ENCODE assay signal across 9 mouse cellular contexts in the genomic region with DNA sequence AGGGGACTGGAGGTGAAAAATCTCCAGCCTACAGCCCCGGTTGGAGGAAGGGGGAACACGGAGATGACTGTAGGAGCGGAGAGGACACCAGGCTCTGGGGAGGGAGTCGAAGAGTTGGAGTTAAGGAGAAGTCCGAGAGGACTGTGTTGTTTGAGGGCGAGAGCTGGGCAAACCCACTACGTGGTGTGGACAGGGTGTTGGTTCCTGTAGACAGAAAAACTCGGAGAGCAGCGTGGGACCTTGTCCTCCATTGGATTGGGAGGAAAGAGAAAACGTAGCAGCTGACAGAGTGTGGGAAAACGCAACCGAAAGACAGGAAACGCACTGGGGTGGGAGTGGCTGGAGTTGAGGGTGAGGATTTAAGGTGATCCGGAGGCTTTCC. TPM values are rescaled to one million over a fixed set of nuclear protein-coding genes. Genes with fewer than 3 reads are reported as not detected.
A peak's percentile ranks its signal among the peaks of the same experiment; 100 is the strongest.
DNase-seq lines count a peak whose midpoint lies in the region; ATAC-seq lines count a peak whose summit lies in the region.
"Had no signal": no experiment of that assay in that cellular context is flagged by ENCODE, and none has a peak within 500 bp of the region (broad histone marks: within the 10 kb centered on the region; RNA-seq: fewer than 3 reads in every experiment).

No protein-coding gene starts in this region.

- peak overlapping the region; percentile 87 for H3K4me3 ChIP-seq in hindbrain, embryonic 11.5 days (ENCODE audit: low read depth, low read length)
- peak overlapping the region; percentile 70 for H3K4me3 ChIP-seq in midbrain, embryonic 15.5 days

- H3K4me1 ChIP-seq in hindbrain, embryonic 11.5 days (replicated peaks; ENCODE audit: control insufficient read depth, insufficient read depth, low read length), result peaks cover 6% of the 10 kb centered on the region
- H3K4me1 ChIP-seq in midbrain, embryonic 15.5 days, result peaks cover 27% of the 10 kb centered on the region

- no peaks in the 10 kb centered on the region for H3K27me3 ChIP-seq in hindbrain, embryonic 11.5 days (ENCODE audit: control insufficient read depth, insufficient read depth, low read length)
- no peaks in the 10 kb centered on the region for H3K27me3 ChIP-seq in midbrain, embryonic 15.5 days (replicated peaks)

- peak; percentile 10; the same call in 1 of the 2 replicates for ATAC-seq in erythroid progenitor cell, adult 5-6 weeks (replicated peaks; ENCODE audit: low FRiP score, poor library complexity, severe bottlenecking)
- ATAC-seq in hindbrain, embryonic 11.5 days (ENCODE audit: low FRiP score), result no peak
- no peak for ATAC-seq in midbrain, embryonic 15.5 days (replicated peaks)

- peak overlapping the region; percentile 96 for H3K4me2 ChIP-seq in hindbrain, embryonic 11.5 days (replicated peaks; ENCODE audit: low read depth, low read length)
- peak overlapping the region; percentile 93 for H3K4me2 ChIP-seq in midbrain, embryonic 15.5 days

- peak overlapping the region; percentile 87 for H3K9ac ChIP-seq in hindbrain, embryonic 11.5 days (ENCODE audit: low read depth, low read length)
- H3K9ac ChIP-seq in midbrain, embryonic 15.5 days, result peak overlapping the region; percentile 82

- DNase-seq in CD4-positive helper T cell, adult 2 months (ENCODE audit: low read depth, low spot score), result peak; percentile 80
- DNase-seq in Muller cell, postnatal 12 days (ENCODE audit: inconsistent ontology term), result peak; percentile 69
- no peak for DNase-seq in hindbrain, embryonic 11.5 days (ENCODE audit: low spot score)
- peak; percentile 42 for DNase-seq in liver
- no peak for DNase-seq in gastrocnemius, adult 18-20 months (ENCODE audit: low spot score)
- no peak for DNase-seq in gastrocnemius, postnatal 4 days (ENCODE audit: low spot score in 2 of 2)

- no peaks in the 10 kb centered on the region for H3K9me3 ChIP-seq in hindbrain, embryonic 11.5 days (ENCODE audit: control insufficient read depth, low read length)
- no peaks in the 10 kb centered on the region for H3K9me3 ChIP-seq in midbrain, embryonic 15.5 days

- peaks cover 17% of the 10 kb centered on the region for H3K36me3 ChIP-seq in hindbrain, embryonic 11.5 days (ENCODE audit: control insufficient read depth, insufficient read depth, low read length)
- H3K36me3 ChIP-seq in midbrain, embryonic 15.5 days (replicated peaks), result peaks cover 18% of the 10 kb centered on the region

- under 1% methylated on average over 14 of the region's 14 CpGs for WGBS in hindbrain, embryonic 11.5 days
- WGBS in midbrain, embryonic 15.5 days, result under 1% methylated on average over 14 of the region's 14 CpGs

- H3K27ac ChIP-seq in hindbrain, embryonic 11.5 days (ENCODE audit: low read depth, low read length), result peak overlapping the region; percentile 70; the same call in 1 of the 2 replicates
- H3K27ac ChIP-seq in midbrain, embryonic 15.5 days, result peak overlapping the region; percentile 86

RNA-seq across cellular contexts. Expression of gene Daxx, which starts 0.6 kb away (rescaled TPM):
- 18.0 and 23.9 TPM in 2 replicates for total RNA-seq in erythroid progenitor cell, adult 5-6 weeks (2015; ENCODE audit: low replicate concordance)
- total RNA-seq in erythroid progenitor cell, adult 5-6 weeks (2017; ENCODE audit: low replicate concordance), result 23.4 and 29.3 TPM in 2 replicates
- polyA plus RNA-seq in hindbrain, embryonic 11.5 days (2014; fragmentation: Nextera tagmentation; extraction: Ambion mirVana), result 47.0 and 60.0 TPM in 2 replicates
- polyA plus RNA-seq in midbrain, embryonic 15.5 days (2015; fragmentation: Nextera tagmentation; extraction: Ambion mirVana), result 59.4 and 61.1 TPM in 2 replicates
- 10 to 100 TPM; 12.0 to 13.7 TPM for total RNA-seq in gastrocnemius, adult 18-20 months (2021)
- 10 to 100 TPM; 21.9 to 24.9 TPM for total RNA-seq in gastrocnemius, postnatal 4 days (2021)

RNA-seq across cellular contexts. Expression of gene Platr17, which starts 4.9 kb away (rescaled TPM):
- total RNA-seq in erythroid progenitor cell, adult 5-6 weeks (2015; ENCODE audit: low replicate concordance), result not detected in 2 replicates
- total RNA-seq in erythroid progenitor cell, adult 5-6 weeks (2017; ENCODE audit: low replicate concordance), result not detected in 2 replicates
- polyA plus RNA-seq in hindbrain, embryonic 11.5 days (2014; fragmentation: Nextera tagmentation; extraction: Ambion mirVana), result 0.86 TPM in 1 of 2 replicates, not detected in the other
- 0.50 and 0.51 TPM in 2 replicates for polyA plus RNA-seq in midbrain, embryonic 15.5 days (2015; fragmentation: Nextera tagmentation; extraction: Ambion mirVana)
- total RNA-seq in gastrocnemius, adult 18-20 months (2021), result not detected
- total RNA-seq in gastrocnemius, postnatal 4 days (2021), result not detected
- total RNA-seq: gastrocnemius, postnatal 36 days had no signal

RNA-seq across cellular contexts. Expression of gene Tapbp, which starts 5.8 kb away (rescaled TPM):
- total RNA-seq in erythroid progenitor cell, adult 5-6 weeks (2015; ENCODE audit: low replicate concordance), result 86.1 and 88.4 TPM in 2 replicates
- total RNA-seq in erythroid progenitor cell, adult 5-6 weeks (2017; ENCODE audit: low replicate concordance), result 88.8 and 97.2 TPM in 2 replicates
- 14.5 and 16.6 TPM in 2 replicates for polyA plus RNA-seq in hindbrain, embryonic 11.5 days (2014; fragmentation: Nextera tagmentation; extraction: Ambion mirVana)
- polyA plus RNA-seq in midbrain, embryonic 15.5 days (2015; fragmentation: Nextera tagmentation; extraction: Ambion mirVana), result 23.6 and 28.6 TPM in 2 replicates
- 10 to 100 TPM; 30.2 to 31.7 TPM for total RNA-seq in gastrocnemius, adult 18-20 months (2021)
- total RNA-seq in gastrocnemius, postnatal 4 days (2021), result 10 to 100 TPM; 43.2 to 43.9 TPM

RNA-seq across cellular contexts. Expression of gene Zbtb22, which starts 5.8 kb away (rescaled TPM):
- 11.7 and 23.8 TPM in 2 replicates for total RNA-seq in erythroid progenitor cell, adult 5-6 weeks (2015; ENCODE audit: low replicate concordance)
- total RNA-seq in erythroid progenitor cell, adult 5-6 weeks (2017; ENCODE audit: low replicate concordance), result 20.3 and 28.8 TPM in 2 replicates
- 8.1 and 9.3 TPM in 2 replicates for polyA plus RNA-seq in hindbrain, embryonic 11.5 days (2014; fragmentation: Nextera tagmentation; extraction: Ambion mirVana)
- 18.1 and 18.3 TPM in 2 replicates for polyA plus RNA-seq in midbrain, embryonic 15.5 days (2015; fragmentation: Nextera tagmentation; extraction: Ambion mirVana)
- total RNA-seq in gastrocnemius, adult 18-20 months (2021), result 10 to 100 TPM; 14.2 to 16.4 TPM
- 10 to 100 TPM; 24.9 to 26.8 TPM for total RNA-seq in gastrocnemius, postnatal 4 days (2021)

RNA-seq across cellular contexts. Expression of gene Kifc1, which starts 19.4 kb away (rescaled TPM):
- total RNA-seq in erythroid progenitor cell, adult 5-6 weeks (2015; ENCODE audit: low replicate concordance), result 89.3 and 150 TPM in 2 replicates
- total RNA-seq in erythroid progenitor cell, adult 5-6 weeks (2017; ENCODE audit: low replicate concordance), result 479 and 506 TPM in 2 replicates
- 5.3 and 9.9 TPM in 2 replicates for polyA plus RNA-seq in hindbrain, embryonic 11.5 days (2014; fragmentation: Nextera tagmentation; extraction: Ambion mirVana)
- 1.5 and 2.6 TPM in 2 replicates for polyA plus RNA-seq in midbrain, embryonic 15.5 days (2015; fragmentation: Nextera tagmentation; extraction: Ambion mirVana)
- under 1 TPM in 1 of 2 experiments, not detected in 1; 0.34 TPM for total RNA-seq in gastrocnemius, adult 18-20 months (2021)
- total RNA-seq in gastrocnemius, postnatal 4 days (2021), result 10 to 100 TPM; 16.5 to 18.9 TPM

Comparison
In these comparisons a context has a peak if more than half of its experiments do, and no peak if none do; other contexts are left out.
1. DNase-seq: peak in CD4-positive helper T cell, adult 2 months (single experiment), Muller cell, postnatal 12 days (single experiment) and liver (single experiment); none in hindbrain, embryonic 11.5 days (single experiment), gastrocnemius, adult 18-20 months (single experiment) and gastrocnemius, postnatal 4 days (0 of 2).